Mouse (Mus musculus): Measurements from ENCODE around the gene Irx4.
A peak's percentile ranks its signal among the peaks of the same experiment; 100 is the strongest.

Irx4 gene

GRCm38 (mm10) chr13:73269891-73270290 lies 9.6 kb downstream of the Irx4 start:
- peak; percentile 32 for DNase-seq (ENCODE audit: extremely low spot score, low spot score)

GRCm38 (mm10) chr13:73270451-73271081 lies 10.3 kb downstream of the Irx4 start:
- DNase-seq (ENCODE audit: extremely low spot score, low spot score) = peak; percentile 58

- DNase-seq (ENCODE audit: extremely low spot score, low spot score) = peak; percentile 61
These were observed 11.3 kb downstream of the Irx4 start for GRCm38 (mm10) chr13:73271336-73272242.

GRCm38 (mm10) chr13:73272794-73273282 lies 12.6 kb downstream of the Irx4 start:
- DNase-seq (ENCODE audit: extremely low spot score, low spot score) = peak; percentile 36

GRCm38 (mm10) chr13:73273536-73273935 lies 13.3 kb downstream of the Irx4 start:
- no peak for DNase-seq (ENCODE audit: extremely low spot score, low spot score)

- DNase-seq (ENCODE audit: extremely low spot score, low spot score) = no peak
These were observed 17.1 kb downstream of the Irx4 start for GRCm38 (mm10) chr13:73277361-73277760.

- DNase-seq (ENCODE audit: extremely low spot score, low spot score) = no peak
These were observed 17.5 kb downstream of the Irx4 start for GRCm38 (mm10) chr13:73277797-73278196.

GRCm38 (mm10) chr13:73279196-73279595 lies 18.9 kb downstream of the Irx4 start:
- no peak for DNase-seq (ENCODE audit: extremely low spot score, low spot score)

- DNase-seq (ENCODE audit: extremely low spot score, low spot score) = no peak
These were observed 22.1 kb downstream of the Irx4 start for GRCm38 (mm10) chr13:73282407-73282806.

- DNase-seq (ENCODE audit: extremely low spot score, low spot score) = no peak
These were observed 23.3 kb downstream of the Irx4 start for GRCm38 (mm10) chr13:73283534-73283933.

- DNase-seq (ENCODE audit: extremely low spot score, low spot score) = no peak
These were observed 29.9 kb downstream of the Irx4 start for GRCm38 (mm10) chr13:73290206-73290605.

GRCm38 (mm10) chr13:73291102-73291501 lies 30.8 kb downstream of the Irx4 start:
- DNase-seq (ENCODE audit: extremely low spot score, low spot score) = no peak

GRCm38 (mm10) chr13:73298717-73299116 lies 38.4 kb downstream of the Irx4 start:
- DNase-seq (ENCODE audit: extremely low spot score, low spot score) = no peak

GRCm38 (mm10) chr13:73299322-73299721 lies 39.0 kb downstream of the Irx4 start:
- DNase-seq (ENCODE audit: extremely low spot score, low spot score) = no peak

GRCm38 (mm10) chr13:73304729-73305128 lies 44.5 kb downstream of the Irx4 start:
- no peak for DNase-seq (ENCODE audit: extremely low spot score, low spot score)

GRCm38 (mm10) chr13:73305398-73306084 lies 45.3 kb downstream of the Irx4 start:
- no peak for DNase-seq (ENCODE audit: extremely low spot score, low spot score)

GRCm38 (mm10) chr13:73306085-73306410 lies 45.8 kb downstream of the Irx4 start:
- no peak for DNase-seq (ENCODE audit: extremely low spot score, low spot score)

GRCm38 (mm10) chr13:73306430-73306829 lies 46.2 kb downstream of the Irx4 start:
- DNase-seq (ENCODE audit: extremely low spot score, low spot score) = no peak

GRCm38 (mm10) chr13:73310183-73310929 lies 50.1 kb downstream of the Irx4 start:
- DNase-seq (ENCODE audit: extremely low spot score, low spot score) = peak; percentile 73
